Mouse (Mus musculus) thymus, adult 18-20 months (tissue): ENCODE measurements at regions not wholly inside any gene's neighbourhood (a gene's known extent, or its start where the extent isn't known, plus 50 kb on each side); places are given as distances from the start of the nearest gene placed in this dataset.

Source experiments
- DNase-seq, 2 experiments: peaks; one replicate each; pipeline ENCODE4 v3.0.0; 2022; ENCODE audit warnings: mixed read lengths in 2 of 2

DNA sequence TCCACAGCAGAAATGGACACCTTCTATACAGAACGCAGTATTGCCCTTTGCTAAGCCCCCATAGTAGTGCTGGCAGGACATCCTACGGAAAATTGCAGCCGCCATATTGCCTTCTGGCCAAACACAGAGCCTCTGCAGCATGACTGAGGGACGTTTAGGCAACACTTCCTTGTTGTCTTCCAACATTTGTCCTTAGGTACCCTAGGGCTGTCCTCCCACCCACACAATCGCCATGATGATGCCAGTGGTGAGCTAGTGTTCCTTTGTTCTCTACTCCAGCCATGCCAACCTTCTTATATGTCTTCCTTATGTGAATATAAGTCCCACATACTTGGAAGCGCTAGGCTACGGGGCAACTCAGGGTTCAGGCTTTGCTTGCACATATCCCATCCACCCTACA lies 375.0 kb upstream of the Pik3r1 start:
- no peak for DNase-seq

DNA sequence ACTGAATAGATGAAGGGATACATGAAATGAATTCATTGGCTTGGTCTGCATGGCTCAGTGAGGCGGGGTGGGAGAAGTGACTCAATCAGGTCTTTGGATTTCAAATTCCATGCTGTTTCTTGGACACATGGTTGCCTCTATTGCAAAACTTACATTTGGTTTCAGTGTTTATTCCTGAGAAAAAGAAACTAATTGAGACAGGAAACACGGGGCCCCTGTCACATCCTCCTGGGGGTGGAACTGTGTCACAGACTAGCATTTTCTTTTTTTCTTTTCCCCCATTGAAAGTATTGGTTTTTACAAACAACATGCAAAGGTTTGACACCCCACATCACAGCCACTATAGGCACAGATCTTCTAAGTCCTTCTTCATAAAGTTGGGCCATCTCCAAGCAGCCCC lies 375.8 kb upstream of the Pik3r1 start:
- DNase-seq: no peak

DNA sequence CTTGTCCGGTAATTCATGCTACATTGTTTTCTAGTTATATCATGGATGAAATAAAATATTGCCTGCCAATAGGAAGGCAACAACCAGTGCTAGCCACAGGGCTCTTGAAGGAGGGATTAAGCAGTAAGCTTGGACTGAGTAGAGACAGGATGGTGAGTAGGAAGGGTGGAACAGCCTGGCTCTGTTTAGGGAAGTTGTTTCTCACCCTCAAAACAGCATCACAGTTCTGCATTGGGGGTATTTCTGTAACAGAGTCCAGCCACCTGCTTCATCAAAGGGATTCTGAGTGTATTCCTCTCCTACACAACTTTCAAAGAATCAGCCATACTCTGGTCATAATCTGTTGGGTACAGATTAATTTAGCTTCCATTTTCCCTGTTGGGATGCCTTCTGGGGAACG lies 380.0 kb upstream of the Pik3r1 start:
- DNase-seq: no peak

DNA sequence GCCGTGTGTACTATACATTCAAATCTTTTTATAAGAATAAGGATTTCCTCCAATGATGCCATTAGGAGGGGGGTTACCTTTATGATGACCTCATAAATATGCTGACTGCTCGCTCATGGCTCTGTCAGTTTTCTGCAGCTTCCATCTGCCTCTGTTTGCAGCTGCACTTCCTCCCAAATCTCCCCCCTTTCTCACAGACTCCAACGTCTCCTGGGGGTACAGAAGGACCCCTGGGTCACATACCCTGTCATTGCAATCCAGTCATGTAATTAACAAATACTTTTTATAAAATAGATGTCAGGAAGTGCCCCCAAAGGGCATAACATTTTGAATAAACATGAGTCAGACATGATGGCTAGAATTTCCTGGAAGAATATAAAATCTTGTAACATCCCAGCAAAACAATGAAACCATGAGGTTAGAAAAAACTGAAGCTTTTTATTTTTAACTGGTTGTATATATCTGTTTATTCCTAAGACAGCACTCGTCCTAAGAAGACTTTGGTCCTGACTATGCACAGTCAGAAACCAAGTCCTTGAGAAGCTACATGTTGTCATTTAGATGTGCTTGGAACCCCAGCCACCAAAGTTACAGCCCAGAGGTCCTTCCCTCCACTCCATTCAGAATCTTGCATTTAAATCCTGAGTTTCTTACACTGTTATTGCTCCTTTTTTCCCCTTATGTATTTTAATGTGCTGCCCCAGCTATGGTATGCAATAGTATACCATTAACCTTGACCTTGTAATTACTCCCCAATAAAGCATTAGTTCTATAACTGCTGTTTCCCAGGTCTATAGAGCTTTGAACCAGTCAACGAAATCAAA lies 386.0 kb upstream of the Pik3r1 start:
- no peak for DNase-seq

DNA sequence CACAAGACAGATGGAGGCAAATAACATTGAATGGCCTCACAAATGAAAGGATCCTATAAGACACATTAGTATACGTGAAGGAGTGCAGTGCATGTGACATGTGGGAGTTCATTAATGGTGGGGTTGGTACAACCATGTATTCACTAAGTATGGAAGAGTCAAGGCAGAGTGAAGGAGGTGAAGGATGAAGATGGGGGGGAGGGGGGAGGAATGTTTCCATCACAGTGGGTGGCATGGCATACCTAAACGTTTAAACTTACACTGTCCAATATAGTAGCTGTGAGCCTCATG lies 386.5 kb upstream of the Pik3r1 start:
- no peak for DNase-seq

DNA sequence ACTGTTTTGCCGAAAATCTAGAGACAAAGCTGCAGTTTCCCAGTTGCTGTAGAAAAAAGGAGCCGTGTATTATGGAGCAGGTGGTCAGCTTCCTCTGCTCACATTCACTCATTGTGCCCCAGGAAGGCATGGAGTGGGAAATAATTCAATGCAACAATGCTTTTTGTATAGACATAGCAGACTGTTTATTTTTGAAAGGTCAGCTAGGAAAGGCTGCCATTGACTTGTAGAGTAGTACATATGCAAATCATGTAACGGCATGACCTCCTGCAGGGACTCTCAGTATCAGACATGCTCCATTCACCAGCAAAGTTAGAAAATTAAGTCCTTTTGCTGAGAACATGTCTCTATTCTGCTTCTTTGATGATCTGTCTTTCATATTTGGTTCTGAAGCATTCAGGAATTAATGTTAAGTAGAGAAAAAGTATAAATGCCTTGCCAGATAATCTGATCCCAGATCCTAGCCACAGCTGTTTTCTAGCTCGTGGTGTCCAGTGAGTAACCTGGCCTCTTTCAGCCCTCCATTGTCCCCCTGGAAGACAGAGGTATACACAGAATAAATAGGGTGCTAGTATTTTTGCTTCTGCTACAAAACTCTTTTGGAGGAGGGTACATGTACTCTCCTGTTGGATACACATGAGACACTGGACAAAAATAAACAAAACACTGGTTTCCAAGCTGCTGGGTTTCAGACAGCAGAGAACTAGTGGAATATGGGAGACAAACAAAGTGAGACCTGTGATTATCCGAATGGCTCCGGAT lies 389.5 kb upstream of the Pik3r1 start:
- no peak for DNase-seq

DNA sequence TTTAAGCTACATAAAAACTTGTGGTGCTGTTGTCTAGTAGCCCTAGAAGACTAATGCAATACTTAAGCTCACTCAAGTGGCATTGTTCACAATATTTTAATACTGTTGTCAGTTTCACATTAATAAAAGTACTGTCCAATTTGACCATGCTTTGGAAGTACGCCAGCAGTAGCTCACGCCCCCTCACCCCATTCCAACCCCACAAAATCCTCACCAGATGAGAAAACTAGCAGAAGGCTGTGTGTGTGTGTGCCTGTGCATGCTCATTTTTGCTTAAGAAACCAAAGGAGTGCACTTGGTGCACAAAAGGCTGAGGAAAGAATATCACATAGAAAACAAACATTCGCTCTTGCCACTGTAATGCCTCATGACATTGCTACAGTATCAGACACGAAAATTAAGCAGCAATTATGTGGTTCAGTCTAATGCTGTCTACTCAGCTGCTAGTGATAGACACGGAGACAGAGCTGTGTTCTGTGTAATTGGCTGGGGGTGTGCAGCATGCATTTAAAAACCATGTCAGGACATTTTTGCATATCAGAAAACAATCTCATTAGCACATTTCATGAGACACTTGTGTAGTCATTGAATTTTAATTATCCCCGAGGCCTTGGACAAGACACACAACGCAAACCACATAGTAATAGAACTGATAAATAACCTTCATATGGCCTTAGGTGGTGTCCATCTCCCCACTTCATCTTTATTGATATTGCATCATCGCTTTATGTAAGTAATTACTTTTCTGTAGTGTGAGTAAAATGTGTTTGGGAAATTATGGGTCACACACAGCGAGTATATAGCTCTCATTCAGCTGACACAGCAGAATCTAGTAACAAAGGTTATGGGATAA lies 405.6 kb upstream of the Pik3r1 start:
- no peak for DNase-seq

DNA sequence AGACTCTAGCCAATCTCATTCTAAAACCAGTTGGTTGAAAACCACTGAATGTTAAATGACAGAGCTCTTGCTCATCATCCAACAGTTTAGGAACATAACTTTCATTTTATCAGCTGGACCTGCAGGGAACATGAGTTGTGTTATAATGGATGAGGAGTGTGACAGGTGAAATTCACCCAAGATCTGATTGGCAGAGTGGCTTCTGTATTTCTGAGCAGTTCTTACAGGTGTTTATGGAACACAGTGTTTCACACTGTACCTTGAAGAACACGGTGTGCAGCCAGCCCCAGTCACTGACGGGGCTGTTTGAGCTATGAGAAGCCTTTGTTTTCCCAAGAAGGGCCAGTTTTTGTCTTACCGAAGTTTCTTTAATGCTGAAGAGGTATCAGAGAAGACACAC lies 406.4 kb upstream of the Pik3r1 start:
- DNase-seq: no peak

DNA sequence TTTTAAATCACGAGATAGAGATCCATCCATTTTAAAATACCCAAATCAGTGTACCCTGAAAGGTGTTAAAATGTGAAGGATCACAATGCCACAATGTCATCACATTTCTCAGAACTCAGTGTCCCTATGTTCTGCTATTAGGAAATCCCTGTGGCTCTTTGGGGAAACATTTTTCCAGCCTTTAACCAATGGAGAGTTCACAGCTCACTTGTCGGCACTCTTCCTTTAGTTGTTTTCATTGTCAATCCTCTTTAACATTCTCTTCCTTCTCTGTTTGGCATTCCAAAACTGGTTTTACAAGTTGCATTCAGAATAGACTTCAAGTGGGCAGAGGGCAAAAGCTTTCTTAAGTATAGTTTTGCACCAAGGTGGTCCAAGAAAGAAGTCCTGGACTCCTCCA lies 406.9 kb upstream of the Pik3r1 start:
- no peak for DNase-seq

DNA sequence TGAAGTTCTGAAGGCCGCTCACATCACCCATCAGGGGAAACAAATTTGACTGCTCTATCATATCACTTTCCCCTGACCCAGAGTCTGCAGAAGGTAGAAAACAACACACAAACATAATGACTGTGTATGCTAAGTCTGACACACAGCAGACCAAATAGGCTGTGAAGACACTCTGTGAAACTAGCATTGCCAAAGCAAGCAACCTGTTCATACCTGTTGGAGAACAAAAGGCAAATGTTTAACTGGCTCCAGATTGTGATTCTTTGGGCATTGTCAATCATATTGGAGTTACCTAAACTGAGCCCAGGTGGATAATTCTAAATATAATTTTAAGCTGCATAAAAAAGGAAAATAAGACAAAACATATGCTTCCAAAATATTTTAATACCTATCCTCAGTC lies 407.4 kb upstream of the Pik3r1 start:
- DNase-seq: no peak

DNA sequence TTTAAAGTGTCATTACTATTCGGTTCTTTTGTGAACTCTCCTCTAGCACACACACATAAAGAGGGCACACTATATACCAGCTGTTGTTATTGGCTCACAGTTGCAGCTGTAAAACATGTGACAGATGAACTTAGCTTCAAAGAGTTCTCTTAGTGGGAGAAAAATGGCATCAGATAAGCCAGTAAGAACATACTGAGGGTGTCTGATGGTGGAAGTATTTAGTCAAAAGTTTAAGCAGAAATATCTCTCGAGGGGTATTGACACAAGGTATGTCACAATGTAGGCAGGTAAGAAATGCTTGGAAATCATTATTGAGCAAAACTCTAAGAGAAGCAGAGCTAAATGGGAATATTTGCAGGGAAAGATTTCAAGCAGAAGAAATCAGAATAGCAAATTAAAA lies 408.4 kb upstream of the Pik3r1 start:
- DNase-seq: no peak

DNA sequence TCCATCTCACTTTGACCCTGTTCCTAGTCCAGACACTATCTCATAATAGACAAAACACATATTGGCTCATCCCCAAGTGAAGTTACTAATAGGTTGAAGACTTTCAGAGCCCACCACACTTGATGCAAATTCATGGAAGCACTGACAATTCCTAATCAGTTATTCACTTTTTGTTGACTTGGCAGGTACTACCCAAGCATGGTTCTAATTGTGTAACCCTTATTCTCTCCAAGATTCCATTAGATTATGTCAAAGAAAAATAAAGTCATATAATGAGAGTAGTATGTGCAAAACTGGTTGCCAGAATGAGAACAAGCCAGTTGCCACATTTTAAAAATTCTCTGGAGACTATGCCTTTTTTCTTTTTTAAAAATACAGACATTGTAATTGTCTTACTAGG lies 426.7 kb upstream of the Pik3r1 start:
- no peak for DNase-seq

DNA sequence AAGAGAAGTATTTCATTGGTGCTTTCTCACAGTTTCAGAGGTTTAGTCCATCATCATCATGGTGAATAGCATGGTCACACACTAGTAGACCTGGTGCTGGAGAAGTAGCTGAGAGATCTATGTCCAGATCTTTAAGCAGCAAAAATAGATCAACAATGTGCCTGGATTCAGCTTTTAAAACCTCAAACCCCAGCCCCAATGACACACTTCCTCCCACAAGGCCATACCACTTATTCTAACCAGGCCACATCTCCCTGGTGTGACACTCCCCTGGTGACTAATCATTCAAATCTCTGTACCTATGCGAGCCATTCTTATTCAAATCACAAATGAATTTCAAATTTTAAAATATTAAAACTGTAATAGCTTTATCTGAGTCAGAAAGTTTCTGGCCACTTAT lies 434.3 kb upstream of the Pik3r1 start:
- DNase-seq: no peak

DNA sequence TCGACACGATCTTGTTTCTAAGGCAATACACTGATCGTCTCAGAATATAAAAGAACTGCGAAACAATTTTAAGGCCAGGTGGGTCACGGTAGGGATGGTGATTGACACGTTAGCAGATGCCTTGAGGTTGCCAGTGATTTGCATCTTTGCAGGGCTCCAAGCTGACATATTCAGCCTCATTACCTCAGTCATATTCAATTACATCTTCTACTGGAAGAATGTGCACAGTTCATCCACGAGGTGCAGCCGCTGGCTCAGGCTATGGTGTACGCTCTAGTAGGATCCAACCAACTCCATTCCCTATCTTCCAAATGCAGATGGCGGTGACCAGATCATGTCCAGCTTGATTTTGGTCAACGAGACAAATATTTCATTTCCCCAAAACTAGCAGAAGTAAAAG lies 450.5 kb upstream of the Pik3r1 start:
- no peak for DNase-seq

DNA sequence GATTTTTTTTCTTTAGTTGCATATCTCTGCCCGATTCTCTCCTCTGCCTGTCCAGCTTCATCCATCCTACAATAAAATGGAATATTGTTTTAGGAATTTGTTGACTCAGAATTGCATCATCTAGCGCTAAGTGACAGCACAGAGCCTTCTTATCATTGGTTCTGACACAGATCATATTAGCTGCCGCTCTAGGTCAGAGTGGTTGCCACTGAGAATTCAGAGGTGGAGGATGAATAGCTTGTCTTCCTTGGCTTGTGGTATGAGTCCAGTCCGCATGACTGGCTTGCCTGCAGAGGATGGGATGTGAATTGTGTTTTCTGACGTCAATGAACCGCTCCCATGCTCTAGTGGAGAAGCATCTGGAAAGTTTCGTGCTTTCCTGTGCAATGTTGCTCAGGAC lies 462.3 kb upstream of the Cd180 start:
- no peak for DNase-seq

DNA sequence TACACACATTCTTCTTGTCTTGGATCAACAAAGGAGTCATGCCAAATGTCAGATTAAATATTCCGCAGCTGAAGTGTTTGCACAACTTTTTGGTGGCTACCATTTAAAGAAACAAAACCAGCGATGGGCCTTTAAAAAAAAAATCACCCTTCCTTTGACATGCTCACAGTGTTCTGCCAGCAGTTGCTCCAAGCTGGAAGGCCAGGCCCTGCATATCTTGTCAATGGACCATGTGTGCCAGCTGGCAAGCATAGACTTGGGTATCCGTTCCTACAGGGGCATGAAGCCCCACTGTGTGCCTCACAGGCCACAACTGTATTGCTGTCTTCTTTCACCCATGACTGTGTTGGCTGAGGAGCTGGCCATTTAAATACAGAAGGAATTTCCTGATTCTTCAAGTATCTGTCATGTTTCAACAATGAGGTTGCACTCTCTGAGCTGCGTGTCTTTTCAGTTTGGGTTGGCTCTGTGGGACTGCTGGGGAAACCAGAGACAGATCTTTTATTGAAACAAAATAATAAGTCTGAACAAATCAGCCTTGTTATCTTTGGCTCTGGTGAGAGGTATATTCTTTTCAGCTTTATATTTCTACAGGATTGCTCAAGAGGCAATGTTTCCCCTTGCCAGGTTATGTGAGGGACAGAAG lies 460.9 kb upstream of the Cd180 start:
- DNase-seq: peak; percentile 4 to 11

DNA sequence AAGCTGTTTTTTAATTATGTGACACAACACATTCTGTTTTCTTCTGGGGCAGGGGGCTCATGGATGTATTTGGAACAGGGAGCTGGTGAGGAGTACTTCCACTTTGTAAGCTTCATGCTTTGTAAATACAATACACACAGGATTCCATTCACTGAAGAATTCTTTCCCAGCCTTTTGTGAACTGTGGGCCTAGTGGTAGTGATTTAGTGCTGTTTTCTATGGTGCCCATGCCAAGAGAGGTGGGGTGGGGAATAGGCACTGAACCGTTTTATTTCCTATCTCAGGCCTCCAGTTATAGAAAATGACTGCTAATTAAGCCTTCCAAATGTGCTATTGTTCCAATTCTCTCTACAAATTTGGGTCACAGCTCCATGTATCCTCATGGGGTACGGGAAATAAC lies 442.5 kb upstream of the Cd180 start:
- DNase-seq: no peak

DNA sequence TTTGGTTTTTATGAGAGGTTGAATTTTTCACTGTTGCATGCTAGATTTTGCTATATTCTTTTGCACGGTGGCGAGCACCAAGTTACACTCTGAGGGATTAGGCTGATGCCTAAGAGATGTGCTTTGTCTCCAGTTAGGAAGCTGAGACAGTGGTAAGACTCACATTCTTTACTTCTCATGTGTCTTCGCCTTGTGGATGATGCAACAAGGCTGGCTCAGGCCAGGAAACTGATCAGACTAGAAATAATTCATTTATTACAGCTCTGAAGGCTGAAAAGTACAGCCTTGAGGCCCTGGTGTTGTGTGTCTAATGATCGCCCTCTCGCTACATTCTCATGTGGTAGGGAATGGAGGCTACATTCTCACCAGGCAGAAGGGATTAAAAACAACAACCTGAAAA lies 441.6 kb upstream of the Cd180 start:
- no peak for DNase-seq

DNA sequence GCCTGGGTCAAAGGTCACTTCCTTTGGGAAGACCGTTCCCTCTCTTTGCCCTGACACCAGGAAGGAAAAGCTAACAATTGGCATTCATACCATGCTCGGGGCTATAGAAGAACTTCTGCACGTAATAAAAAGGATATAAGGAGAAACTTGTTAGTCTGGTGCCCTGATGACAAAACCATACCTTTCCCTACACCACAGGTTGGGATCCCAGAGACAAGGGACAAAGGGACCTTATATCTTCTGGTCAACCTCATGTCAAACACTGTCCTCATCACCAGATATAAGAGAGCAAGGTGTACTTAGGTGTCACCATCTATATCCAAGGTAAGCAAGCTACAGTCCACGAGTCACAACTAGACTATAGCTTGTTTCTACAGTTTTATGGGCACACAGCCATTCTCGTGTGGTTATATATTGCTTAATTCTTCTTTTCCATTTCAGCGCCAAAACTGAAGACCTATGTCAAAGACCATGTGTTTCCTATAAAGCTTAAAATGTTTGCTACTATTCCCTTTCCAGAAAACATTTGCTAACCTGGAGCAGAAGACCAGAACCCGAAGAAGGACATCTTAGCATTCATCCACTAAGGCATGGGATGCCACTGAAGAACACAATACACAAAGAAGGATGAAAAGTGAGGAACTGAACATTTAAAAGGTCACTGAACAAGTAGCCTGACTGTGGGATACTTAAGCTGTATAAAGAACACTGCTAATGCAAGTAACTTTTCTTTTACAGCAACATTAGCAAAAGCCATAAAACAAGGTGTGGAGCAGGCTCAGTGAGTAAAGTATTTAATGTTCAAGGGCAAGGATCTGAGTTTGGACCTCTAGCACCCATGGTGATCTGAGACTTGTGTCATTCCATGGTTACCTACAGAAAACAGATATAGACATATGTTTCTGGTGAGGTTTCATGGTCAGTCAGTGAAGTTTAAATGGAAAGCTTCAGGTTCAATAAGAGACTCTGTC lies 437.7 kb upstream of the Cd180 start:
- DNase-seq: no peak

DNA sequence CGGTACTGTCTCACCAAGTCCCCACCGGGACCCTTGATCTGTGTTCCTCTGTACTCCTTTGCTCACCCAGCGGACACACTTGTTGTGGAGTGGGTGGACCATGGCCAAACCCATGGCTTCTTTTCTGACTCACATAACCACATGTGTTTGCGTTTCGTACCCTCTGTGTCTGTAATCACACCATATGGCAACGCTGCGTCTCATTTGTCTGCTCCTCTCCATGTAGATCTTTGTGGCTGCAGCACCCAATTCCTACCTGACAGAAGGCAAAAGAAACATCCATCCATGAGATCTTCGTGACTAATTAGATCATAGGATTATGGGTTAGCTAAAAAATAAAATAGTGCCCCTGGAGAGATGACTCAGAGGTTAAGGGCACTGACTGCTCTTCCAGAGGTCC lies 435.2 kb upstream of the Cd180 start:
- no peak for DNase-seq

DNA sequence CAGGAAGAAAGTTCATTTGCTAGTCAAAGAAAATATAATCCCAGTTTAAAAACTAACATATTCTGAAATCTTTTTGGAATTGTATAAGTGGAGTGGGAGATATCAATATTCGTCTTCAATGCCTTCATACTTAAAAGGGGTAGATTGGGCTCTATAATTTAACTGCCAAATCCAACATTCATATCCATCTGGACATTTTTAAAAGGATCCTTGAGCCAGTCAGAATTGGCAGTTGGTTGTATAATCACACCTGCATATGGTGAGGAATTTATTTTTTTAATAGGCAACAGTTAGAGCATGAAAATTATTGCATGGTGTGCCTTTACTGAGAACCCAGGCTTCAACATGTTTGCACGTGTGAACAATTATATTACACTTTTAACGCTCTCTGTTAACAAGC lies 419.5 kb upstream of the Cd180 start:
- no peak for DNase-seq

DNA sequence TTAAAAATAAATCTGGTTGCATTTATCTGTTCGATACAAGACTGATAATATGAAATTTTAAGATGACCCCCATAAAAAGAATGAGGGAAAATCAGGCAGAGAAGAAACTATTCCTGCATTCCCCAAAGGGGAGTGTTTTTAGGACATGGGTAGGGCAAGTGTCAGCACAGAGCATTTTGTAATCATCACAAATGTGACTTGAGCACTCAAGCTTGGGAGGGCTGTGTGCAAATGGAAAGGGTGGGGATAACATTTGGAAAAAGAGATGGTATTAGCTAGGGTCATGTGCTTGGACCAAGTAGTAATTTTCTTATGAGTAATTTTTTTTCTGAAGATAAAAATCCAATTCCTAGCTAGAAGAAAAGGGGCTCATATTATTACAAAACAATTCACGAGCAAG lies 418.1 kb upstream of the Cd180 start:
- no peak for DNase-seq
